Mouse (Mus musculus): ENCODE measurements around the gene Snrpc. TPM values are rescaled to one million over a fixed set of nuclear protein-coding genes. Genes with fewer than 3 reads are reported as not detected.

Snrpc gene
- polyA plus RNA-seq, 1 experiment from 2014 or later, result 413 TPM

DNA sequence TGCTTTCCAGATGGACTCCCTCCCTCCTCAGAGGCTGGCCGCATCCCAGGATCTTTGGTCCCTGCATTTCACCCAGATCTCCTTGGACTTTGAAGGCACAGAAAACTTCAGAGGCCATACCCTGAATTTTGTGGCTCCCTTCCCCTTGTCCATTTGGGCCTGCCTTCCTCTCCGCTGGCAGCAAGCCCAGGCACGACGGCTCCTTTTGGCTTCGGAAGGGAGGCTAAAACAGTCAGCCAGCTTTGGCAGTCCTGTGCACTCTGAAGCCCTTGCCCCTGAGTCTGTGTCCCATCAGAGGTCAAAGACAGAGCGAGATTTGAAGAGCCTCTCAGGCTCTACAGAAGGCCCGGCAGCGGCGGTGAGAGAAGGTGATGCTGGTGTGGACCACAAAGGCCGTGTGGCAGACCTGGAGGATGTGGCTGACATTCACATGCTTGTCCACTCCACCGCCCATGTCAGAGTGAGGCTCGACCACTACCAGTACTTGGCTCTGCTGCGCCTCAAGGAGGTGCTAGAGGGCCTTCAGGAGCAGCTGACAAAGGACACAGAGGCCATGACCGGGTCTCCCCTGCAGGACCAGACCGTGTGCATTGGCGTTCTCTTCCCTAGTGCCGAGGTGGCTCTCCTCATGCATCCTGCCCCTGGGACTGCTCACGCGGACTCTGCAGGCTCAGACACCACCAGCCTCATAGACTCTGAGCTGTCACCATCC, 48.7 kb downstream of the Snrpc start:
- no peak for DNase-seq (ENCODE audit: extremely low spot score, low spot score)
- no peak overlapping the region for H3K27ac ChIP-seq
- H3K4me1 ChIP-seq, result no peaks in the 10 kb centered on the region
- no peak overlapping the region for H3K4me3 ChIP-seq
- 86% methylated on average over 19 of the region's 19 CpGs for WGBS
- no peaks in the 10 kb centered on the region for H3K9me3 ChIP-seq
- H3K36me3 ChIP-seq (replicated peaks), result peaks cover 93% of the 10 kb centered on the region
- H3K27me3 ChIP-seq (ENCODE audit: poor library complexity, severe bottlenecking), result no peaks in the 10 kb centered on the region

Other genes with a start within 250 kb of the Snrpc start
- gene Nudt3, start 214.7 kb upstream of the Snrpc start, polyA plus RNA-seq (2016; fragmentation: Nextera tagmentation; extraction: Ambion mirVana), result 81.9 and 91.7 TPM in 2 replicates
- gene RPS10-NUDT3, start 202.9 kb upstream of the Snrpc start, polyA plus RNA-seq (2016; fragmentation: Nextera tagmentation; extraction: Ambion mirVana), result not detected in 2 replicates
- gene Rps10, start 201.5 kb upstream of the Snrpc start, polyA plus RNA-seq (2016; fragmentation: Nextera tagmentation; extraction: Ambion mirVana), result 919 and 934 TPM in 2 replicates
- gene Pacsin1, start 182.6 kb upstream of the Snrpc start, polyA plus RNA-seq (2016; fragmentation: Nextera tagmentation; extraction: Ambion mirVana), result 4.3 TPM in 2 replicates
- gene Spdef, start 109.2 kb upstream of the Snrpc start, polyA plus RNA-seq (2016; fragmentation: Nextera tagmentation; extraction: Ambion mirVana), result 0.31 TPM in 1 of 2 replicates, not detected in the other
- 12.4 and 13.5 TPM in 2 replicates for gene D17Wsu92e, start 17.5 kb upstream of the Snrpc start, polyA plus RNA-seq (2016; fragmentation: Nextera tagmentation; extraction: Ambion mirVana)
- 8.5 and 9.3 TPM in 2 replicates for gene Uhrf1bp1, start 18.3 kb downstream of the Snrpc start, polyA plus RNA-seq (2016; fragmentation: Nextera tagmentation; extraction: Ambion mirVana)
- 21.0 and 21.4 TPM in 2 replicates for gene Anks1, start 71.2 kb downstream of the Snrpc start, polyA plus RNA-seq (2016; fragmentation: Nextera tagmentation; extraction: Ambion mirVana)
- 91.4 and 92.6 TPM in 2 replicates for gene Taf11, start 71.7 kb downstream of the Snrpc start, polyA plus RNA-seq (2016; fragmentation: Nextera tagmentation; extraction: Ambion mirVana)
- gene Tcp11, start 242.5 kb downstream of the Snrpc start, polyA plus RNA-seq (2016; fragmentation: Nextera tagmentation; extraction: Ambion mirVana), result 0.68 and 0.85 TPM in 2 replicates